Mouse (Mus musculus) spleen, embryonic (tissue): ENCODE results near the gene Gm8947.
"Not testable (repeated sequence)": the region's sequence is repeated elsewhere in the genome, so short reads cannot be mapped to it uniquely, and the experiment has no call there.

Experiments used
- CTCF ChIA-PET: fragments of 350-600 bp; sonication (Branson Sonifier 250); formaldehyde crosslinking; loops from one replicate; lab custom pipeline; 2022; lab: Charles Lee

Gm8947 gene

DNA sequence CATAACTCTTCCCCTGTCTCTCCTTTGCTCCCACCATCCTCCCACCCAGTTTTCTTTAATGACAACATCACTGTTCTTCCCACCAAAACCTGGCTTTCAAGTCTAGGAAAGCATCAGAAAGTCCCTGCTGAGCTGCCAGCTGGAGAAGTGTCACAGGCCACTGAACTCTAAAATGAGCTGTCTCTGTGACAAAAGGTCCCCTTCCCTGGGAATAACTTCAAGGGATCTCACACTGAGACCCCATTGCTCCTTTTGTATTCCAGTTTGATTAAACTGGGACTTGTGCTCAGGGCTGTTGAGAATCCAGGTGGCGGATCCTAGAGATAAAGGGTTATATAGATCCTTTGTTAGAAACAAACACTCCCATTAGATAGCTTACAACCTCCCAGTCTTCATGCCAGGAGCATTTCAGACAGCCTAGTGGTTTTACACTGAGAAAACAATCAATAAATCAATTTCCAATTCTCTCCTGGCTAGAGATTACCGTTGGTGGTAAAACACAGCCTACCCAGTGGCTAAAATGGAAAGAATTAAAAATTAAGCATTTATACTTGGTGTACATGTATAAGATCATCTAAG is 13.6 kb upstream of the Gm8947 start:
- CTCF ChIA-PET, result no interaction called here

- CTCF ChIA-PET, result no interaction called here
These were observed 12.0 kb upstream of the Gm8947 start for GRCm38 (mm10) chr1:151180167-151180566.

DNA sequence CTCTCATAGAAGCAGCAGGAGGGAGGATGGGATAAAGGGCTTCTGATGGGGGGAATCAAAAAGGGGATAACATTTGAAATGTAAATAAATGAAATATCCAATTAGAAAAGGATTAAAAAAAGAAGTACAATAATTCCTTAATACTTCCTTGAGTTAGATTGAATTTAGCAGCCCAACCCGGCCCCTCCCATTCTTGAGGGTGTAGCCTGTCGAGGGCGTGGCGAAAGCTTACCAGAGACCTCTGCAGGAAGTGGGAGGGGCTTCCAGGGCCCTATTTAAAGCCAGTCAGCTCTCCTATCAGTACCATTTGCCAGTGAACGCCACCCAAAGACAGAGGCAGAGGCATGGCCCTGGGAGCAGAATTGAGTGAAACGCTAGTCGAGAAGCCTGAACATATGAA is 9.9 kb upstream of the Gm8947 start, which contains the start of gene Gm47985:
Gm47985 (plus strand) TSS at position 272 of the 400 bp plus-strand sequence.
- CTCF ChIA-PET, result not testable (repeated sequence)

DNA sequence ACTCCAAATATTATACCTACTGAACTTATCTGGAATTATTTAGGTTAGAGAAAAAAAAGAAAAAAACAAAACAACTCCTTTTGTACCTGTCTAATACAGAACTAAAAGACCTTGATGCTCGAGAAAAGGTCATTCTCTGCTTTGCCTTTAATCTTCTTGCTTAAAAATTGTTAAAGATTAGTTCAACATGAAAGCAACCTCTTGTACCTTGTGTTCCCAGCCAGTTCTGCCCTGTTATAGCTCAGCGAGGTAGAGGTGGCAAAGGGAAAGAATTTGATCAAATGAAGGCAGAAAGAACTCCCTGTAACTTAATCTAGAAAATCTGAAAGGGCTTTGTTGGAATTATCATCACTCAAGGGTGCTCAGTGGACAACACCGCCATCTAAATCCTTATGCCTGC is 6.0 kb upstream of the Gm8947 start:
- CTCF ChIA-PET, result not testable (repeated sequence)

DNA sequence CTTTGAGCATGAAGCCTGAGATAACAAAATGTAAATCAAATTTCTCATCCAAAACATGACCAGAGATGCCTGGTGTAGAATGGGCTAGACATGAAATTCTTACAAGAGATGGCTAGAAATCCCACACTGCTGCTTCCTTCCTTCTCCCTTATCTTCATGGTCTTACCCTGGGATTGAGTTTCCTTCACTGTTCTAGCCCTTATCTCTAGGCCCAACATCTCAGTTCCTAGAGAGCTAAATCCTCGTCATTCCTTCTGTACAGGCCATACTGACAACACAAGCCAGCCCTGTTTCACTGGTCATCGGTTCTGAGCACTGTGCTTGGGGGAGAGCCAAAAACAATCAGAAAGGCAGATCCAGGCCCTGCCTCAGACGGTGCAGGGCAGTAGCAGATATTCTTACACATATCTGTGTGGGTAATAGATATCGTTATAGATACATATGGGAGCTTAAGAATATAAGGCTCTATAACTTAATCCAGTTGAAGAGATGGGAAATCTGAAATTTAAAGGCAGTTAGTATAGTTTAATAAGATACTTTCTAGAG is 5.2 kb upstream of the Gm8947 start:
- CTCF ChIA-PET, result not testable (repeated sequence)

DNA sequence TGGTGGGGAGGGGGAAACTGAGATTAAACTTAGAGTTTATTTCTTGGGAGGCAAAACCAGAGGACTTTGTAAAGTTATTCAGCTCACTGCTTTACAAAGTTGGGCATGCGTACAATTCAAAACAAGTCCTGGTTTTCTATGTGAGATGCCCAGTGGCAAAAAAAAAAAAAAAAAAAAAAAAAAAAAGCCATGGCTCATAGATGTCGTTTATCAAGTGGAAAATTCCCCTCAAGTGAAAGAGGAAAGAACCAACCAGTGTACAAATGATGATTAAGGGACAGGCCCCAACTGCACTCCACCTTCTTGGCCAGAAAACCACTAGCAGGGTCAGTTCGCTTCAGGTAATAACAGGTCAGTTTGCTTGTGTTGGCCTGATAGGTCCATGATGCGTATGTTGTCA is 3.7 kb upstream of the Gm8947 start:
- CTCF ChIA-PET, result interaction anchor here (0.6 kb wide), 1 partner anchor 12 kb away, joined by 5 read pairs; no protein-coding TSS in a partner anchor

GRCm38 (mm10) chr1:151192739-151193138 is 563 bp downstream of the Gm8947 start:
- CTCF ChIA-PET, result not testable (repeated sequence)

GRCm38 (mm10) chr1:151195986-151196385 is 3.8 kb downstream of the Gm8947 start:
- CTCF ChIA-PET, result not testable (repeated sequence)

- CTCF ChIA-PET, result not testable (repeated sequence)
These were observed 4.5 kb downstream of the Gm8947 start for GRCm38 (mm10) chr1:151196690-151197089.

DNA sequence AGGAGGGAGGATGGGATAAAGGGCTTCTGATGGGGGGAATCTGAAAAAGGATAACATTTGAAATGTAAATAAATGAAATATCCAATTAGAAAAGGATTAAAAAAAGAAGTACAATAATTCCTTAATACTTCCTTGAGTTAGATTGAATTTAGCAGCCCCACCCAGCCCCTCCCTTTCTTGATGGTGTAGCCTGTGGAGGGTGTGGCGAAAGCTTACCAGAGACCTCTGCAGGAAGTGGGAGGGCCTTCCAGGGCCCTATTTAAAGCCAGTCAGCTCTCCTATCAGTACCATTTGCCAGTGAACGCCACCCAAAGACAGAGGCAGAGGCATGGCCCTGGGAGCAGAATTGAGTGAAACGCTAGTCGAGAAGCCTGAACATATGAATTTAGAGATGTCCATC is 5.9 kb downstream of the Gm8947 start, which contains the start of gene Gm47995:
Gm47995 (plus strand) TSS at position 329 of the 400 bp plus-strand sequence.
- CTCF ChIA-PET, result not testable (repeated sequence)

- CTCF ChIA-PET, result not testable (repeated sequence)
These were observed 8.4 kb downstream of the Gm8947 start for GRCm38 (mm10) chr1:151200620-151201019.

DNA sequence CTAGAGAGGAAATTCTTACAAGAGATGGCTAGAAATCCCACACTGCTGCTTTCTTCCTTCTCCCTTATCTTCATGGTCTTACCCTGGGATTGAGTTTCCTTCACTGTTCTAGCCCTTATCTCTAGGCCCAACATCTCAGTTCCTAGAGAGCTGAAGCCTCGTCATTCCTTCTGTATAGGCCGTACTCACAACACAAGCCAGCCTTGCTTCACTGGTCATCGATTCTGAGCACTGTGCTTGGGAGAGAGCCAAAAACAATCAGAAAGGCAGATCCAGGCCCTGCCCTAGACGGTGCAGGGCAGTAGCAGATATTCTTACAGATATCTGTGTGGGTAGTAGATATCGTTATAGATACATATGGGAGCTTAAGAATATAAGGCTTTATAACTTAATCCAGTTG is 10.6 kb downstream of the Gm8947 start:
- CTCF ChIA-PET, result not testable (repeated sequence)

GRCm38 (mm10) chr1:151203818-151204217 is 11.6 kb downstream of the Gm8947 start, which contains the start of gene 3110040M04Rik:
Gene 3110040M04Rik (plus strand): TSS chr1:151204121.
- CTCF ChIA-PET, result not testable (repeated sequence)

- CTCF ChIA-PET, result not testable (repeated sequence)
These were observed 16.3 kb downstream of the Gm8947 start for GRCm38 (mm10) chr1:151208493-151208892.

DNA sequence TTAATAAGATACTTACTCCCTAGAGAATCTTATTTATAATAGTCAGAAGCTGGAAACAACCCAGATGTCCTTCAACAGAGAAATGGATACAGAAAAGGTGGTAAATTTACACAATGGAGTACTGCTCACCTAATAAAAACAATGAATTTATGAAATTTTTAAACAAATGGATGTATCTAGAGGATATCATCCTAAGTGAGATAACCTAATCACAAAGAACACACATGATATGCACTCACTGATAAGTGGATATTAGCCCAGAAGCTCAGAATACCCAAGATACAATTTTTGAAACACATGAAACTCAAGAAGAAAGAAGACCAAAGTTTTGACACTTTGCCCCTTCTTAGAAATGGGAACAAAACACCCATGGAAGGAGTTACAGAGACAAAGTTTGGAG is 16.8 kb downstream of the Gm8947 start:
- CTCF ChIA-PET, result not testable (repeated sequence)

GRCm38 (mm10) chr1:151209824-151210355 is 17.7 kb downstream of the Gm8947 start, which contains the start of gene Gm47996:
Gene Gm47996 (plus strand): TSS chr1:151210131.
- CTCF ChIA-PET, result not testable (repeated sequence)

DNA sequence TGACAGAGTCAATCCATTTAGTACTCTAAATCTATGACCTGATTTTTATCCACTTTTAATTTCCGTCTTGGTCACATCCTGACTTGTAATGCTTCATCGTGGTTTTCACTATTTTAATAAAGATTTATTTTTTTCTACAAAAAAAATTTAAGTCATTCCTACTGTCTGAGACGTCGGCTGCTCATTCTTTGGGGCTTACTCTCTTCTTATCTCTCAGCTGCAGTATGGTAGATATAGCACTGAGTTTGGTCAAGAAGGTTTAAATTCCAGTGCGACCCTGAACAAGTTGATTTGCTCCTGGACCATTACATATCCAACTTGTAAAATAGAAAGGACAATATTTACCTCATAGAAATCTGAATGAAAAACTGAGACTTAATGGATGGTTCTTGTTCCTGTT is 19.5 kb downstream of the Gm8947 start:
- CTCF ChIA-PET, result not testable (repeated sequence)

- CTCF ChIA-PET, result no interaction called here
These were observed 22.7 kb downstream of the Gm8947 start for GRCm38 (mm10) chr1:151214862-151215261.

GRCm38 (mm10) chr1:151215985-151216384 is 23.8 kb downstream of the Gm8947 start:
- CTCF ChIA-PET, result no interaction called here

- CTCF ChIA-PET, result interaction anchor here (0.6 kb wide), 1 partner anchor 909 kb away, joined by 4 read pairs; no protein-coding TSS in a partner anchor
These were observed 24.2 kb downstream of the Gm8947 start for GRCm38 (mm10) chr1:151216417-151216816.

GRCm38 (mm10) chr1:151219045-151219444 is 26.9 kb downstream of the Gm8947 start:
- CTCF ChIA-PET, result no interaction called here

GRCm38 (mm10) chr1:151220098-151220497 is 27.9 kb downstream of the Gm8947 start:
- CTCF ChIA-PET, result no interaction called here
